Mouse (Mus musculus) ES-E14 (cell line): ENCODE results near the gene Erv3. TPM values are rescaled to one million over a fixed set of nuclear protein-coding genes. Genes with fewer than 3 reads are reported as not detected.

Experiments used
- DNase-seq: peaks from one replicate; pipeline ENCODE4 v3.0.0-alpha.2; 2013; ENCODE audit warnings: low read depth, low spot score
- H3K27ac ChIP-seq: 2 replicates; pipeline ENCODE4 v1.5.1; 2012; ENCODE audit warnings: low read depth, mild to moderate bottlenecking, low read length, moderate library complexity, mixed read lengths; ENCODE audit not compliant: poor library complexity, insufficient read depth, severe bottlenecking
- H3K36me3 ChIP-seq: 2 replicates; pipeline ENCODE4 v1.6.1; 2012; ENCODE audit warnings: mild to moderate bottlenecking, low read length, moderate library complexity, mixed read lengths; ENCODE audit not compliant: control insufficient read depth, poor library complexity, insufficient read depth, severe bottlenecking
- H3K4me1 ChIP-seq, 2 experiments: fragments of 150-350 bp in 1 of 2; sonication (generic) in 1 of 2; 2 replicates each; pipeline ENCODE4 v1.6.1; 2012; ENCODE audit warnings: low read length in 2 of 2, mild to moderate bottlenecking in 1 of 2, mixed read lengths in 1 of 2; ENCODE audit not compliant: control insufficient read depth in 2 of 2, insufficient read depth in 2 of 2, poor library complexity in 1 of 2
- H3K4me3 ChIP-seq, 2 experiments: fragments of 150-350 bp in 1 of 2; sonication (generic) in 1 of 2; 2 replicates each; pipeline ENCODE4 v1.5.1; 2012; ENCODE audit warnings: low read length in 2 of 2, low read depth in 1 of 2, mild to moderate bottlenecking in 1 of 2, mixed read lengths in 1 of 2; ENCODE audit not compliant: insufficient read depth in 1 of 2, poor library complexity in 1 of 2, severe bottlenecking in 1 of 2
- H3K9ac ChIP-seq: 2 replicates; pipeline ENCODE4 v1.6.1; 2012; ENCODE audit warnings: low read depth, mild to moderate bottlenecking, low read length, mixed read lengths; ENCODE audit not compliant: poor library complexity, insufficient read depth, severe bottlenecking
- H3K9me3 ChIP-seq: fragments of 150-350 bp; sonication (generic); 2 replicates; pipeline ENCODE4 v1.6.1; 2012; ENCODE audit warnings: low read depth, mild to moderate bottlenecking, low read length; ENCODE audit not compliant: control insufficient read depth, insufficient read depth
- CHD2 ChIP-seq: IDR thresholded peaks from 2 replicates; pipeline ENCODE4 v1.6.1; 2014; ENCODE audit warnings: mild to moderate bottlenecking, low read depth, low read length, inconsistent platforms
- HCFC1 ChIP-seq: IDR thresholded peaks from 2 replicates; pipeline ENCODE4 v1.6.1; 2012; ENCODE audit warnings: low read length, inconsistent platforms, borderline replicate concordance; ENCODE audit not compliant: insufficient read depth
- MAFK ChIP-seq: IDR thresholded peaks from 2 replicates; pipeline ENCODE4 v1.6.1; 2014; ENCODE audit warnings: mild to moderate bottlenecking, low read depth, low read length, inconsistent platforms; ENCODE audit not compliant: insufficient read depth
- ZC3H11A ChIP-seq: IDR thresholded peaks from 2 replicates; pipeline ENCODE4 v1.6.1; 2012; ENCODE audit warnings: low read depth, mild to moderate bottlenecking, inconsistent platforms, low read length, borderline replicate concordance
- ZNF384 ChIP-seq: IDR thresholded peaks from 2 replicates; pipeline ENCODE4 v1.6.1; 2012; ENCODE audit warnings: low read depth, low read length, inconsistent platforms
- in situ Hi-C, 2 experiments: fragments of 600-800 bp; cut with MboI; formaldehyde crosslinking; loops; one replicate each; pipeline ENCODE4 v1.15.1; 2025; ENCODE audit warnings: low sequenced_read_pairs in 2 of 2, inconsistent platforms in 1 of 2; ENCODE audit not compliant: unreplicated experiment in 2 of 2
- total RNA-seq: library from RNA; depleted of rRNA; stranded (reverse); fragments of 300-350 nt; gene quantifications from 2 replicates; pipeline ENCODE4 v1.2.3, GENCODE M21; 2012

Erv3 gene
- total RNA-seq, 1 experiment, result not detected

DNA sequence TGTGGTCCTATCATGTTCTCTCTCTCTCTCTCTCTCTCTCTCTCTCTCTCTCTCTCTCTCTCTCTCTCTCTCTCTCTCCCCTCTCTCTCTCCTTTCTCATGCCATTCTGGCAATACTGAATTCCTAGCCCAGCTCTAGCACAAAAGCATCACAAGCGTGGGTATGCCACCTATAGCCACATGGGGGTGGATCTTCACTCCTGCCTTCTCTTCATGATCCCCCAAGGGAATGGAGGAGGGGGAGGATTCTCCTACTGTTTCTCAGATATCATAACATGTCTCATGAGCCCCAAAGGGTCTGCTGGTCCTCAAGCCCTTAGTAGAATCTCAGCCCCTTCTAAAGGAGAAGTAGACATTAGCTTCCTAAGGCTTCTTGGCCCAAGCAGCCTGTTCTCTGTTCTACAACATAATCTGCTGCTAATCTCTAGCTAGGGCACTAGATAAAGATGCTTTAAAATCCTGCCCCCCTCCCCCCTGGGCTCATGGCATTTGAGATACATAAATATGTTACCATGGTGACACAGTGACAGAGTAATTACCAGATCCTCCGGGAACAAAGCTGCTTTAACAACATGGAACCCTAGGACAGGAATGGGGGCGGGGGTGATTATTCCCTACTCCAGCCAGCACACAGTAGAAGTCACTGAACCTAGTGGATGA lies 3.2 kb upstream of the Erv3 start:
- H3K4me3 ChIP-seq, result no peak overlapping the region
- in situ Hi-C loops, result no loop called here
- no peak overlapping the region for H3K27ac ChIP-seq
- H3K9me3 ChIP-seq, result no peaks in the 10 kb centered on the region
- H3K9ac ChIP-seq, result no peak overlapping the region
- 0 out of 4 replicates have a peak, but pooled peaks cover 0 to 3% of the 10 kb centered on the region in 2 experiments for H3K4me1 ChIP-seq
- TF ChIP-seq HCFC1 (no peak), CHD2 (no peak), MAFK (no peak), ZNF384 (no peak), ZC3H11A (no peak)
- no peak for DNase-seq
- H3K36me3 ChIP-seq, result no peaks in the 10 kb centered on the region

DNA sequence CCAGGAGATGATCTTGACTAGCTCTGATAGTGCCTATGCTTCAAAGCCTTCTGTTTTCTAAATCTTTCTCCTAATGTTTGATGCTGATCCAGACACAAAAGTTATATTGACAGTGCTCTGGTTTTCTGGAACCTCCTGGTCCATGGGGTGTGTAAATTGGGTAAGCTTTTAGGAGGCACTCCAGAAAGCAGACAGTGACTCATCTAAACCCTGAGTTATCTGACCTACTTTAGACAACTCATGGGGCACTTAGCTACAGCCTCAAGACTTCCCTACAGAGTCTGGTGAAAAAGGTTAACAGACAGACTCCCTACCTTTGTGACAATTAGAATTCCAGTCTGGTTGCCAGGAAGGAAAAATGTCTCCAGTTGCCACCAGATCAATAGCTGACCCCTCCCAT lies 1.7 kb downstream of the Erv3 start:
- Histone ChIP-seq H3K4me1 (0 out of 4 replicates have a peak, but pooled peaks cover 0 to 3% of the 10 kb centered on the region in 2 experiments), H3K4me3 (no peak overlapping the region), H3K9me3 (no peaks in the 10 kb centered on the region), H3K9ac (no peak overlapping the region), H3K36me3 (no peaks in the 10 kb centered on the region), H3K27ac (no peak overlapping the region)
- TF ChIP-seq ZC3H11A, result no peak
- TF ChIP-seq MAFK, result no peak
- no peak for TF ChIP-seq ZNF384
- no peak for TF ChIP-seq CHD2
- TF ChIP-seq HCFC1, result no peak
- in situ Hi-C loops, result no loop called here
- DNase-seq, result no peak

DNA sequence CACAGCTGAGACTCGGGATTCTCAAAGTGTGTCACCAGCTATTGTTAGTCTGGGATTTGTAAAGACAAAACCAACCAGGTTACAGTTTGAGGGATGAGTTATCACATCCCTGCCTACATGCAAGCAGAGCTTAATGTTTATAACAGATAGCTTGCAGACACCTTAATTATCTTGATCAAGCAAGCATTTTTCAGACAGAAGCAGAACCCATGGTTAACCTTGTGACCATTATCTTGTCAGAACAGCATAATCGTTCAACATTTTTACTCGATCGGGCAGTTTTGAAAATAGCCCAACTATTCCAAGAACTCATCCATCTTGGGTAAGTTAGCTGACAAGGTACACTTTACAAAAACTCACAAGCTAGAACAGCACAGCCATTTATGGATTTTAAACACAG lies 5.8 kb downstream of the Erv3 start:
- TF ChIP-seq CHD2, result no peak
- TF ChIP-seq HCFC1, result no peak
- no peak for TF ChIP-seq MAFK
- TF ChIP-seq ZC3H11A, result no peak
- no peak for TF ChIP-seq ZNF384
- Histone ChIP-seq H3K4me1 (peaks cover 0 to 5% of the 10 kb centered on the region in 2 experiments; a peak in 2 of 4 replicates), H3K27ac (no peak overlapping the region), H3K36me3 (no peaks in the 10 kb centered on the region), H3K9me3 (no peaks in the 10 kb centered on the region), H3K4me3 (no peak overlapping the region), H3K9ac (no peak overlapping the region)
- in situ Hi-C loops, result no loop called here
- no peak for DNase-seq

DNA sequence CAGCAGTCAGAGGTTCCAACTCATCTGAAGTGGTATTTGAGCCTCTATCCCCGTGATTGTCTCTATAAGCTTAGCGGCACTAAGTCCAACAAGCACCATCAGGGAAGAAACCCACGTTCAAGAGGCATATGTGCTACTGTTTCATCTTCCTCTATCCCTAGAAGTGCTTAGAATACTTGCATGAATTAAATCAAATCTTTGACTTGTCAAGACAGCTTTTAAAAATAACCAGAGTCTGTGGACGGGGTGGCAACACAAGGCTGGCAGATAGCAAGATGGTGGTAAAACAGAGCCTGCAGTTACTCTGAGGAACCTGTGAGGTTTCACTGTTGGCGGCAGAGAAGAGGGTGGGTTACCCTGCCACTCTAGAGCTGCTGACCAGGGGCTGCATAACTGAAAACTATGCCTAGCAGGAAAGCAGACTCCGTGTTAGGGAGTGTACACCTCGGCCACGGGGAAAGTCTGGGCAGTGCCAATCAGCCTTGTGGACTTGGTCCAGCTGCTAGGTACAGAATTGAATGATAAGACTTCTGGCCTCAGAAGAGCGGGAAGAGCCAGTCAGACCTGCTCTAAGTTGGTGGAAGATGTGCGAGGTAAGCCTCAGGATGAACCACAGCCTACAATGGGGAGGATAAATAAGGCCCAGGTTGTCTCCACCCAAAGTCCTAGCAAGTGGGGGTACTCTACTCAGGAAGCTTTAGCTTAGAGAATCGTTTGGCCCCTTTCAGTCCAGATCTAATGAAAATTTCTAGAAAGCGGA lies 8.0 kb downstream of the Erv3 start:
- in situ Hi-C loops, result no loop called here
- no peak overlapping the region for H3K9ac ChIP-seq
- DNase-seq, result no peak

More for the DNA sequence above, 8.0 kb downstream of the Erv3 start:
- H3K27ac ChIP-seq, result no peak overlapping the region
- H3K36me3 ChIP-seq, result no peaks in the 10 kb centered on the region
- peaks cover 8 to 11% of the 10 kb centered on the region in 2 experiments for H3K4me1 ChIP-seq
- H3K9me3 ChIP-seq, result no peaks in the 10 kb centered on the region
- no peak overlapping the region for H3K4me3 ChIP-seq
- TF ChIP-seq MAFK (no peak), ZC3H11A (no peak), ZNF384 (no peak), HCFC1 (no peak), CHD2 (no peak)
